Mouse (Mus musculus) lung, embryonic 16.5 days (tissue): ENCODE results near the gene Isy1. TPM values are rescaled to one million over a fixed set of nuclear protein-coding genes. Genes with fewer than 3 reads are reported as not detected.
"Not testable (repeated sequence)": the region's sequence is repeated elsewhere in the genome, so short reads cannot be mapped to it uniquely, and the experiment has no call there.

Experiments used
- ATAC-seq: fragments of 200-750 bp; cut with Nextera tagmentation; 2 replicates; pipeline ENCODE4 v1.8.0; 2017; ENCODE audit warnings: low read depth, mild to moderate bottlenecking, moderate library complexity
- H3K27ac ChIP-seq: fragments of 300-500 bp; sonication (generic); 2 replicates; pipeline ENCODE4 v1.5.1; 2014; ENCODE audit warnings: mild to moderate bottlenecking, control low read depth, low read length
- H3K27me3 ChIP-seq: fragments of 300-500 bp; sonication (generic); 2 replicates; pipeline ENCODE4 v1.6.1; 2014; ENCODE audit warnings: low read depth, low read length, mixed read lengths; ENCODE audit not compliant: control insufficient read depth, insufficient read depth
- H3K36me3 ChIP-seq: fragments of 300-500 bp; sonication (generic); 2 replicates; pipeline ENCODE4 v1.6.1; 2014; ENCODE audit warnings: low read length; ENCODE audit not compliant: control insufficient read depth, insufficient read depth
- H3K4me1 ChIP-seq: fragments of 300-500 bp; sonication (generic); replicated peaks from 2 replicates; pipeline ENCODE4 v1.6.1; 2014; ENCODE audit warnings: low read length, mixed read lengths; ENCODE audit not compliant: control insufficient read depth, insufficient read depth
- H3K4me2 ChIP-seq: fragments of 300-500 bp; sonication (generic); 2 replicates; pipeline ENCODE4 v1.6.1; 2014; ENCODE audit warnings: low read depth, low read length, control low read depth
- H3K4me3 ChIP-seq: fragments of 300-500 bp; sonication (generic); 2 replicates; pipeline ENCODE4 v1.5.1; 2014; ENCODE audit warnings: mild to moderate bottlenecking, low read length, control low read depth
- H3K9ac ChIP-seq: fragments of 300-500 bp; sonication (generic); 2 replicates; pipeline ENCODE4 v1.6.1; 2014; ENCODE audit warnings: low read length, control low read depth
- H3K9me3 ChIP-seq: fragments of 300-500 bp; sonication (generic); 2 replicates; pipeline ENCODE4 v1.6.1; 2016; ENCODE audit warnings: low read length; ENCODE audit not compliant: control insufficient read depth
- WGBS: fragments of 180-500 bp; shearing (Covaris S2); extraction: QIAGEN DNeasy Blood & Tissue Kit; methylation state at CpG from one replicate; pipeline ENCODE4 v1.1.7; 2014; 5-methylcytosine and 5-hydroxymethylcytosine counted together
- polyA plus RNA-seq: library from polyadenylated mRNA; unstranded; fragments of >200 nt; fragmentation: Nextera tagmentation; extraction: Ambion mirVana; gene quantifications from 2 replicates; pipeline ENCODE4 v1.2.1, GENCODE M21; 2015

The Isy1 gene
- polyA plus RNA-seq, 1 experiment from 2014 or later = 47.6 TPM

- Histone ChIP-seq H3K4me2 (no peak overlapping the region), H3K9ac (no peak overlapping the region), H3K27ac (no peak overlapping the region), H3K9me3 (no peaks in the 10 kb centered on the region), H3K27me3 (no peaks in the 10 kb centered on the region), H3K36me3 (no peaks in the 10 kb centered on the region), H3K4me3 (no peak overlapping the region), H3K4me1 (peaks cover 2% of the 10 kb centered on the region; the same call in 1 of the 2 replicates)
- WGBS = 55% methylated on average over 11 of the region's 11 CpGs
- no peak for ATAC-seq
Observed at GRCm38 (mm10) chr6:87778294-87779173, 60.1 kb downstream of the Isy1 start.

- Histone ChIP-seq H3K36me3 (no peaks in the 10 kb centered on the region), H3K9me3 (no peaks in the 10 kb centered on the region), H3K4me3 (no peak within 1 kb of the TSS), H3K9ac (no peak within 1 kb of the TSS), H3K27ac (no peak within 1 kb of the TSS), H3K4me2 (no peak within 1 kb of the TSS), H3K4me1 (peaks cover 2% of the 10 kb centered on the region; the same call in 1 of the 2 replicates), H3K27me3 (no peaks in the 10 kb centered on the region)
- no peak for ATAC-seq
- WGBS = 62% methylated on average over 2 of the region's 2 CpGs
Observed at GRCm38 (mm10) chr6:87777842-87778241, 60.8 kb downstream of the Isy1 start, which contains the start of gene Gp9. Gene Gp9, plus strand, starts transcription at chr6:87778072.

DNA sequence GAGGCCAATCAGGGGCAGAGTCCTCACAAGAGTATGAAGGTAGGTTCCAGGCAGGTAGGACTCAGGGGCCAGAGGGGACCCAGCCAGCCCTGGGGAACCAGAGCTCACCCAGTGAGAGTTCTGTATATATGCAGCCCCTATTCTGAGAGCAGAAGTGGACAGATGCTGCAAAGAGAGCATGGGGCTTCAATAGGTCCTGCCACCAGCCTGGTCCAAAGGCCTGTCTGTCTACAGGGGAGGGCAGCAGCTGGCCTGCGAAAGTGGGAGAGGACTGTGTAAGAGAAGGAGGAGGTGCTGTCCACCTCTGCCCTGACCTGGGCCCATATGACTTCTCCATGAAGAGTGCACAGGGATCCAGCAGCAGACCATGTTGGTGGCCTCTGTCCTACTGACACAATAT, 61.9 kb downstream of the Isy1 start:
- no peak for ATAC-seq
- H3K4me2 ChIP-seq = no peak overlapping the region
- no peaks in the 10 kb centered on the region for H3K36me3 ChIP-seq
- no peak overlapping the region for H3K9ac ChIP-seq
- no peak overlapping the region for H3K27ac ChIP-seq
- 88% methylated on average over 1 of the region's 1 CpGs for WGBS
- H3K4me3 ChIP-seq = no peak overlapping the region
- H3K4me1 ChIP-seq = peaks cover 2% of the 10 kb centered on the region; the same call in 1 of the 2 replicates
- H3K27me3 ChIP-seq = no peaks in the 10 kb centered on the region
- no peaks in the 10 kb centered on the region for H3K9me3 ChIP-seq

DNA sequence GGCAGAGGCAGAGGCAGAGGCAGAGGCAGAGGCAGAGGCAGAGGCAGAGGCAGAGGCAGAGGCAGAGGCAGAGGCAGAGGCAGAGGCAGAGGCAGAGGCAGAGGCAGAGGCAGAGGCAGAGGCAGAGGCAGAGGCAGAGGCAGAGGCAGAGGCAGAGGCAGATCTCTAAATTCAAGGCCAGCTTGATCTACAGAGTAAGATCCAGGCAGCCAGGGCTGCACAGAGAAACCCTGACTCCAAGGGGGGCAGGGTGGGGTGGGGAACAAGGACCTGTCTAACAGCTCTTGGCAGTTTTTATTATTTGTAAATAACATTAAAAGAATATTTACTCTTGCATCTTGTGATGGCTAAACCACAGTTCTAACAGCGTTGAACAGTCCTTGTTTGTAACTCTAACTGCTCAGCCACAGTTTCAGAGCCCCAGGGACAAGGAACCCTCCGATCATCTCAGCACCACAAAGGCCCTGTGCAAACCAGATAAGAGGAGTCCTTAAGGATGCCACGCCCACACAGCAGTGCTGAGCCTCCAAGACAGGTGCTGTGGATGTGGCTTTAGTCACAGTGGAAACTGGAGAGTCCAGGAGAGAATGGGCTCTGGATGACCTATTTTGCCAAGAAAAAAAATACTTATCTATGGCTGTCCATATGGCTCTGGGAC, 62.9 kb downstream of the Isy1 start:
- Histone ChIP-seq H3K9ac (no peak overlapping the region), H3K4me2 (no peak overlapping the region), H3K36me3 (no peaks in the 10 kb centered on the region), H3K9me3 (no peaks in the 10 kb centered on the region), H3K27me3 (no peaks in the 10 kb centered on the region), H3K4me1 (peaks cover 2% of the 10 kb centered on the region; the same call in 1 of the 2 replicates), H3K27ac (no peak overlapping the region), H3K4me3 (no peak overlapping the region)
- WGBS = 41% methylated on average over 3 of the region's 3 CpGs
- no peak for ATAC-seq

- Histone ChIP-seq H3K27me3 (no peaks in the 10 kb centered on the region), H3K4me2 (no peak overlapping the region), H3K9me3 (no peaks in the 10 kb centered on the region), H3K9ac (no peak overlapping the region), H3K4me3 (no peak overlapping the region), H3K4me1 (peaks cover 2% of the 10 kb centered on the region; the same call in 1 of the 2 replicates), H3K27ac (no peak overlapping the region), H3K36me3 (no peaks in the 10 kb centered on the region)
- 75% methylated on average over 9 of the region's 9 CpGs for WGBS
- no peak for ATAC-seq
Observed at GRCm38 (mm10) chr6:87774909-87775308, 63.7 kb downstream of the Isy1 start.

DNA sequence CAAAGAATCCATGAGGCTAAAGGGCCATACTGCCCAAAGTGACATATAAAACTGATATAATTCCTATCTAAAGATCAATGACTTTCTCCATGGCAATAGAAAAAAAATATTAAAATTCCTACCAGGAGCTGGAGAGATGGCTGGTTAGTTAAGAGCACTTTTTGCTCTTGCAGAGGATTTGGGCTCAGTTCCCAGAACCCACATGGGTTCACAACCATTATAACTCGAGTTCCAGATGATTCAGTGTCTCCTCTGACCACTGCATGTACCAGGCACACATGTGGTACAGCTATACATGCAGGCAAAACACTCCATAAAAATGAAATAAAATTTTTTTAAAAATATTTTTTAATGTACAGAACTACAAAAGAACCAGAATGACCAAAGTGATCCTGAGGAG, 64.1 kb downstream of the Isy1 start:
- ATAC-seq = no peak
- Histone ChIP-seq H3K9ac (no peak overlapping the region), H3K9me3 (no peaks in the 10 kb centered on the region), H3K4me2 (no peak overlapping the region), H3K36me3 (no peaks in the 10 kb centered on the region), H3K27me3 (no peaks in the 10 kb centered on the region), H3K4me1 (peaks cover 2% of the 10 kb centered on the region; the same call in 1 of the 2 replicates), H3K27ac (no peak overlapping the region), H3K4me3 (no peak overlapping the region)
- 39% methylated on average over 1 of the region's 1 CpGs for WGBS

DNA sequence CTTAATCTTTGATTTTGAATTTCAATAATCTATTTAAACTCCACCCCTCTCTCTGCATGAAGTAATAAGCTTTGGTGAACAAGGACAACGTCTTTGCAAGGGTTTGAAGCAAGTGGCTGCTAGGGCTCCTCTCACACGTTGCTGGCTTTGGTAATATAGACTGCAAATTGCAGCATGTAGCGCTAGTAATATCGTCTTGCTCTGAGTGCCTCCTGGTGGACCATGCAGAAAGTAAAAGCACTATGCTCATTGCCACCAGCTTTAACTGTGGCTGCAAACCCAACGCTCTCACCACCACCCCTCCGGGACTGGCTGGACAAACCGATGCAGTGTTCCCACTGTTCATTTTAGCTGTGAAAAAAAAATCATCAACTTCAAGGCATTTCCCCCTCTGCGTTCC, 68.0 kb downstream of the Isy1 start:
- Histone ChIP-seq H3K9ac (no peak overlapping the region), H3K4me2 (no peak overlapping the region), H3K4me1 (no peaks in the 10 kb centered on the region), H3K9me3 (no peaks in the 10 kb centered on the region), H3K36me3 (no peaks in the 10 kb centered on the region), H3K27ac (no peak overlapping the region), H3K4me3 (no peak overlapping the region), H3K27me3 (no peaks in the 10 kb centered on the region)
- WGBS = 42% methylated on average over 8 of the region's 8 CpGs
- 0 out of 2 replicates have a peak, but pooled peaks have one; percentile 54 for ATAC-seq

GRCm38 (mm10) chr6:87764296-87764695, 74.3 kb downstream of the Isy1 start:
- not testable (repeated sequence) for H3K9ac ChIP-seq, H3K9me3 ChIP-seq, H3K27me3 ChIP-seq, ATAC-seq, H3K27ac ChIP-seq, H3K4me1 ChIP-seq, H3K4me2 ChIP-seq, H3K36me3 ChIP-seq, H3K4me3 ChIP-seq
- WGBS = 86% methylated on average over 2 of the region's 2 CpGs
